Mouse (Mus musculus): Measurements from ENCODE around the gene Pisd. TPM values are rescaled to one million over a fixed set of nuclear protein-coding genes. Genes with fewer than 3 reads are reported as not detected.

Pisd gene
- polyA plus RNA-seq, 1 experiment from 2014 or later = 82.6 TPM

DNA sequence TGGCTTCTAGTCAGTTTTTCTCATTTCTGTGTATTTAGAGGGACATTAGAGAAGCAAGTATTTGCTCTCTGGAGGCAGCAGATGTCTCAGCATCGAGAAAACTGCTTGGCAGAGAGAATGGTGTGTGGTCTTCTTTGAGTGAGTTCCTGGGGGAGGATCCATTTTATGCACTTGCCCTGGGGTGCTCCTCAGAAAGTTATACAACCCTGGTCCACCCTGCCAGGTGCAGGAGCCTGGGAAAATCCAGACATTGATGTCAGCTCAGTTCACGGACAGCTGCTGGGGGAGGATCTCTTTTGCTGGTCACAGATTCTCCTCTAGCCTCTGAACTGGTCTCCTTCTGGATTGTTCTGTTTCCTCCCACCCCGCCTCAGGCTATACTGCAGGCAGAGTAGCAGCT is 64.1 kb downstream of the Pisd start:
- no peak overlapping the region for H3K9ac ChIP-seq
- ATAC-seq (replicated peaks; ENCODE audit: low FRiP score) = no peak
- H3K4me3 ChIP-seq (replicated peaks) = no peak overlapping the region
- H3K4me1 ChIP-seq = peaks cover 3% of the 10 kb centered on the region
- no peak overlapping the region for H3K27ac ChIP-seq
- no peaks in the 10 kb centered on the region for H3K27me3 ChIP-seq
- WGBS = 34% methylated on average over 3 of the region's 3 CpGs
- H3K36me3 ChIP-seq = no peaks in the 10 kb centered on the region
- no peaks in the 10 kb centered on the region for H3K9me3 ChIP-seq (replicated peaks)
- H3K4me2 ChIP-seq = no peak overlapping the region

GRCm38 (mm10) chr5:32720416-32720815 is 65.0 kb downstream of the Pisd start:
- WGBS = 69% methylated on average over 9 of the region's 9 CpGs
- H3K9me3 ChIP-seq (replicated peaks) = no peaks in the 10 kb centered on the region
- no peak for ATAC-seq (replicated peaks; ENCODE audit: low FRiP score)

DNA sequence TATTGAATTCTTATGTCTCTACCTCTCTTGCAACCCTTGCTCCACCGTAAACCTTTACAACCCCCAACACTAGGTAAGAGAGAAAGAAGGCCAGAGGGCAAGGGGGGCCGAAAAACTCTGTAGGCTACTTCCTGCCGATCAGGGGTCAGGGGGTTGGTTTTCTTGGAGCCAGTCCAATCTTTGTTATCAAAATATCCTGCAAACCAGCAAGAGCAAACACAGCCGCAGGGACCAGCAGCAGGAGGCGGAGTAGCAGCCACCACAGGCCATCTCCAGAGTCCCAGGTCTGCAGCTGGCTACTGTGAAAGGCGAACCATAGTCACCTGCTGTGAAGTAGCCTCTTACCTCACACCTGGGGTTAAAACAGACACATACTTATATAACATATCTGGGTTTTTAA is 66.5 kb downstream of the Pisd start:
- no peak overlapping the region for H3K27ac ChIP-seq
- H3K4me1 ChIP-seq = peaks cover 3% of the 10 kb centered on the region
- WGBS = 37% methylated on average over 6 of the region's 6 CpGs
- no peaks in the 10 kb centered on the region for H3K9me3 ChIP-seq (replicated peaks)
- H3K36me3 ChIP-seq = no peaks in the 10 kb centered on the region
- no peak overlapping the region for H3K4me2 ChIP-seq
- no peaks in the 10 kb centered on the region for H3K27me3 ChIP-seq
- no peak for ATAC-seq (replicated peaks; ENCODE audit: low FRiP score)
- no peak overlapping the region for H3K4me3 ChIP-seq (replicated peaks)
- no peak overlapping the region for H3K9ac ChIP-seq

More at GRCm38 (mm10) chr5:32720416-32720815, 65.0 kb downstream of the Pisd start:
- no peaks in the 10 kb centered on the region for H3K27me3 ChIP-seq
- no peaks in the 10 kb centered on the region for H3K36me3 ChIP-seq
- H3K9ac ChIP-seq = no peak overlapping the region
- peaks cover 3% of the 10 kb centered on the region for H3K4me1 ChIP-seq
- H3K27ac ChIP-seq = no peak overlapping the region
- H3K4me2 ChIP-seq = no peak overlapping the region
- no peak overlapping the region for H3K4me3 ChIP-seq (replicated peaks)

DNA sequence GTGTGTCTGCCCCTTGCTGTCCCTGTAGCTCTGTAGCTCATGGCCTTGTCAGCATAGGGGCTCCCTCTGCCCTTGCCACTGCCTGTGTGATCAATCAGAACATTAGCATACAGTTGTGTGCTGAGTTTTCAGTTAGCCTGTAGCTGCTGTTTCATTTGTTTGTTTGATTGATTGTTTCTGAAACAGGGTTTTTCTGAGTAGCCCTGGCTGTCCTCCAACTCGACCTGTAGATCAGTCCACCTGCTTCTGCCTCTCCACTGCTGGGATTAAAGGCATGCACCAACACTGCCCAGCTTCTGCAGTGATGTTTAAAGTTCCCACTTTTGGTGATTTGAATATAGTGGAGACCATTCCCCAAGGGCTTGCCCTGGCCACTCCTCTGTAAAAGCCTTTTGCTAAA is 67.7 kb downstream of the Pisd start:
- Histone ChIP-seq H3K9ac (no peak overlapping the region), H3K4me3 (replicated peaks) (no peak overlapping the region), H3K27me3 (no peaks in the 10 kb centered on the region), H3K9me3 (replicated peaks) (no peaks in the 10 kb centered on the region), H3K4me1 (peaks cover 10% of the 10 kb centered on the region), H3K27ac (no peak overlapping the region), H3K36me3 (no peaks in the 10 kb centered on the region), H3K4me2 (no peak overlapping the region)
- WGBS = 47% methylated on average over 1 of the region's 1 CpGs
- no peak for ATAC-seq (replicated peaks; ENCODE audit: low FRiP score)

- H3K27ac ChIP-seq = peak overlapping the region; percentile 97
- under 1% methylated on average over 55 of the region's 55 CpGs for WGBS
- H3K9ac ChIP-seq = peak overlapping the region; percentile 61
- H3K4me1 ChIP-seq = peaks cover 9% of the 10 kb centered on the region
- peak overlapping the region; percentile 74 for H3K4me3 ChIP-seq (replicated peaks)
- H3K36me3 ChIP-seq = no peaks in the 10 kb centered on the region
- no peaks in the 10 kb centered on the region for H3K9me3 ChIP-seq (replicated peaks)
- peak overlapping the region; percentile 71 for H3K4me2 ChIP-seq
- H3K27me3 ChIP-seq = no peaks in the 10 kb centered on the region
- ATAC-seq (replicated peaks; ENCODE audit: low FRiP score) = peak; percentile 98
Observed at GRCm38 (mm10) chr5:32713703-32714467, 71.6 kb downstream of the Pisd start.

- no peak; the same call in 1 of the 2 replicates for ATAC-seq (replicated peaks; ENCODE audit: low FRiP score)
- Histone ChIP-seq H3K4me3 (replicated peaks) (peak overlapping the region; percentile 74), H3K4me1 (peaks cover 7% of the 10 kb centered on the region), H3K9me3 (replicated peaks) (no peaks in the 10 kb centered on the region), H3K27me3 (no peaks in the 10 kb centered on the region), H3K27ac (peak overlapping the region; percentile 97), H3K4me2 (peak overlapping the region; percentile 71), H3K36me3 (no peaks in the 10 kb centered on the region), H3K9ac (peak overlapping the region; percentile 61)
- 28% methylated on average over 2 of the region's 2 CpGs for WGBS
Observed at GRCm38 (mm10) chr5:32713042-32713702, 72.3 kb downstream of the Pisd start.

GRCm38 (mm10) chr5:32712221-32713041 is 73.0 kb downstream of the Pisd start:
- H3K27me3 ChIP-seq = no peaks in the 10 kb centered on the region
- H3K4me1 ChIP-seq = peaks cover 7% of the 10 kb centered on the region
- WGBS = 63% methylated on average over 4 of the region's 4 CpGs
- H3K9ac ChIP-seq = no peak overlapping the region
- no peaks in the 10 kb centered on the region for H3K36me3 ChIP-seq
- H3K4me2 ChIP-seq = peak overlapping the region; percentile 71
- no peak for ATAC-seq (replicated peaks; ENCODE audit: low FRiP score)
- peak overlapping the region; percentile 97 for H3K27ac ChIP-seq
- H3K4me3 ChIP-seq (replicated peaks) = peak overlapping the region; percentile 74
- no peaks in the 10 kb centered on the region for H3K9me3 ChIP-seq (replicated peaks)

DNA sequence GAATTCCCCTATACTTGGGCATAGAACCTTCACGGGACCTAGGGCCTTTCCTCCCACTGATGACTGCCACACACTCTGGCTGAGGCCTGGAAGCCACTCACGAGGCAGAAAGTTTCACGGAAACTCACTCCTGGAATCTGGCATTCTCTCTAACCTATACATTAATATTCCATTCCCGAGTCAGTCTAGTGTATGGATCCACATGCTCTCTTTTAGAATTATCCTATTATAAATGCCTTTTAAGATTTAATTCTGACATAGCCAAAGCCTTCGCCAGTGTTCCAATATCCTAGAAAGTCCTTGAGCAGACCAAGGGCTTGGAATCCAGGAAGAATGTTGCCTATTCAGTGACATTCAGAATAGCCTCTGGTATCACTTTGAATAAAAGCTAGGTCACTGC is 74.0 kb downstream of the Pisd start:
- no peak overlapping the region for H3K4me2 ChIP-seq
- no peaks in the 10 kb centered on the region for H3K27me3 ChIP-seq
- ATAC-seq (replicated peaks; ENCODE audit: low FRiP score) = no peak
- WGBS = 73% methylated on average over 5 of the region's 5 CpGs
- H3K4me1 ChIP-seq = peaks cover 7% of the 10 kb centered on the region
- H3K4me3 ChIP-seq (replicated peaks) = no peak overlapping the region
- H3K36me3 ChIP-seq = no peaks in the 10 kb centered on the region
- H3K27ac ChIP-seq = no peak overlapping the region
- H3K9ac ChIP-seq = no peak overlapping the region
- no peaks in the 10 kb centered on the region for H3K9me3 ChIP-seq (replicated peaks)

- Histone ChIP-seq H3K4me3 (replicated peaks) (no peak overlapping the region), H3K9me3 (replicated peaks) (no peaks in the 10 kb centered on the region), H3K9ac (no peak overlapping the region), H3K4me1 (no peaks in the 10 kb centered on the region), H3K36me3 (no peaks in the 10 kb centered on the region), H3K27ac (no peak overlapping the region), H3K4me2 (no peak overlapping the region), H3K27me3 (no peaks in the 10 kb centered on the region)
- ATAC-seq (replicated peaks; ENCODE audit: low FRiP score) = no peak
- 64% methylated on average over 2 of the region's 2 CpGs for WGBS
Observed at GRCm38 (mm10) chr5:32706226-32706780, 79.1 kb downstream of the Pisd start.

GRCm38 (mm10) chr5:32697208-32697867 is 88.1 kb downstream of the Pisd start:
- H3K4me1 ChIP-seq = no peaks in the 10 kb centered on the region
- H3K27ac ChIP-seq = no peak overlapping the region
- H3K36me3 ChIP-seq = no peaks in the 10 kb centered on the region
- no peaks in the 10 kb centered on the region for H3K27me3 ChIP-seq
- no peak for ATAC-seq (replicated peaks; ENCODE audit: low FRiP score)
- H3K4me3 ChIP-seq (replicated peaks) = no peak overlapping the region
- H3K9me3 ChIP-seq (replicated peaks) = no peaks in the 10 kb centered on the region
- 63% methylated on average over 5 of the region's 5 CpGs for WGBS
- H3K4me2 ChIP-seq = no peak overlapping the region
- no peak overlapping the region for H3K9ac ChIP-seq

GRCm38 (mm10) chr5:32693411-32693810 is 92.0 kb downstream of the Pisd start:
- Histone ChIP-seq H3K36me3 (no peaks in the 10 kb centered on the region), H3K4me3 (replicated peaks) (no peak overlapping the region), H3K4me2 (no peak overlapping the region), H3K9ac (no peak overlapping the region), H3K27ac (no peak overlapping the region), H3K4me1 (no peaks in the 10 kb centered on the region), H3K9me3 (replicated peaks) (no peaks in the 10 kb centered on the region), H3K27me3 (no peaks in the 10 kb centered on the region)
- WGBS = 58% methylated on average over 2 of the region's 2 CpGs
- no peak for ATAC-seq (replicated peaks; ENCODE audit: low FRiP score)

All from kidney, embryonic 15.5 days (tissue).